Mouse (Mus musculus): ENCODE measurements at regions not wholly inside any gene's neighbourhood (a gene's known extent, or its start where the extent isn't known, plus 50 kb on each side); places are given as distances from the start of the nearest gene placed in this dataset.

DNA sequence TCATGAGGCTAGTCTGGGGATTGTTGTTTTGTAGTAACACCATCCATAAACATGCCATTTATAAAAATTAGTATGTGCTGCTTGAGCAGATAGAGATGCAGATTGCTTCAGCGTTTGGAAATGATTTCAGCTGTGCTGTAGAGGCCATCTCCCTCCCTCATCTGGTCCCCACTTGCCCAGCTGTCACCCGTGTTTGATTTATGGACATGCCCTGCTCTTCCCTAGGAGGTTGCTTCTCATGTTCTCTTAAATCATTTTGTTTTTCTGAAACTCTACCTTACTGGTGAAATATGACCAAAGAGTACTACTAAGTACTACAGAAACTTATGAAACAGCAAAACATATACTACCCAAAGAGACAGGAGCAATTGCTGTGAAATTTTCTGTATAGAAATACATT, 284.7 kb upstream of the N6amt1 start:
- Histone ChIP-seq H3K36me3 (replicated peaks) (no peaks in the 10 kb centered on the region), H3K4me3 (replicated peaks) (no peak overlapping the region), H3K27me3 (no peaks in the 10 kb centered on the region), H3K9ac (no peak overlapping the region), H3K4me2 (no peak overlapping the region), H3K27ac (replicated peaks) (no peak overlapping the region), H3K4me1 (replicated peaks) (no peaks in the 10 kb centered on the region), H3K9me3 (replicated peaks) (no peaks in the 10 kb centered on the region)
- no peak for ATAC-seq (ENCODE audit: insufficient read depth)
- WGBS (ENCODE audit: insufficient replicate concordance), result 33% methylated on average over 2 of the region's 2 CpGs

GRCm38 (mm10) chr16:87067981-87068380, 286.0 kb upstream of the N6amt1 start:
- WGBS (ENCODE audit: insufficient replicate concordance), result 46% methylated on average over 1 of the region's 1 CpGs
- ATAC-seq (ENCODE audit: insufficient read depth), result no peak
- no peaks in the 10 kb centered on the region for H3K9me3 ChIP-seq (replicated peaks)
- no peaks in the 10 kb centered on the region for H3K27me3 ChIP-seq
- H3K9ac ChIP-seq, result no peak overlapping the region
- no peaks in the 10 kb centered on the region for H3K4me1 ChIP-seq (replicated peaks)
- H3K36me3 ChIP-seq (replicated peaks), result no peaks in the 10 kb centered on the region
- no peak overlapping the region for H3K27ac ChIP-seq (replicated peaks)
- no peak overlapping the region for H3K4me3 ChIP-seq (replicated peaks)
- no peak overlapping the region for H3K4me2 ChIP-seq

DNA sequence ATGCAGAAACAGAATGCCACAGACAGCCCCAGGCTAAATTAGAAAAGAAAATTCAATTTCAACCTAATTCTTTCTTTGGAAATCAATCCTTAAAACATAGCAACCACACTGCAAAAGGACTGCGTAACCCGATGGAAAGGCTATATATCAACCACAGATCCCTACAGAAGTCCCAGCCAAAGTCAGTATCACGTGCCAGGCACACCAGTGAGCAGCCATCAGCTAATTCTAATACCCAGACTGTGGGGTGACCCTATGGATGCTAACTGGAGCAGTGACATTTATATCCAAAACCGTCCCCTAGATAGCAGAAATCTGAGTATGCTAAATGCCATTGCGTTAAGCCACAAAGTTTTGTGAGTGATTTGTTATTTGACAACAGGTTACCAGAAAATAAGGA, 286.5 kb upstream of the N6amt1 start:
- no peaks in the 10 kb centered on the region for H3K27me3 ChIP-seq
- ATAC-seq (ENCODE audit: insufficient read depth), result no peak
- H3K4me2 ChIP-seq, result no peak overlapping the region
- H3K27ac ChIP-seq (replicated peaks), result no peak overlapping the region
- no peaks in the 10 kb centered on the region for H3K36me3 ChIP-seq (replicated peaks)
- H3K9ac ChIP-seq, result no peak overlapping the region
- H3K9me3 ChIP-seq (replicated peaks), result no peaks in the 10 kb centered on the region
- WGBS (ENCODE audit: insufficient replicate concordance), result 63% methylated on average over 5 of the region's 5 CpGs
- no peak overlapping the region for H3K4me3 ChIP-seq (replicated peaks)
- H3K4me1 ChIP-seq (replicated peaks), result no peaks in the 10 kb centered on the region

GRCm38 (mm10) chr16:87060473-87060872, 293.5 kb upstream of the N6amt1 start:
- ATAC-seq (ENCODE audit: insufficient read depth), result no peak
- H3K27ac ChIP-seq (replicated peaks), result no peak overlapping the region
- no peaks in the 10 kb centered on the region for H3K27me3 ChIP-seq
- no peaks in the 10 kb centered on the region for H3K9me3 ChIP-seq (replicated peaks)
- H3K4me1 ChIP-seq (replicated peaks), result no peaks in the 10 kb centered on the region
- H3K9ac ChIP-seq, result no peak overlapping the region
- no peak overlapping the region for H3K4me2 ChIP-seq
- H3K36me3 ChIP-seq (replicated peaks), result no peaks in the 10 kb centered on the region
- no peak overlapping the region for H3K4me3 ChIP-seq (replicated peaks)
- WGBS (ENCODE audit: insufficient replicate concordance), result 68% methylated on average over 8 of the region's 8 CpGs

- Histone ChIP-seq H3K4me2 (no peak overlapping the region), H3K27ac (replicated peaks) (no peak overlapping the region), H3K36me3 (replicated peaks) (no peaks in the 10 kb centered on the region), H3K4me1 (replicated peaks) (no peaks in the 10 kb centered on the region), H3K9me3 (replicated peaks) (no peaks in the 10 kb centered on the region), H3K4me3 (replicated peaks) (no peak overlapping the region), H3K27me3 (no peaks in the 10 kb centered on the region), H3K9ac (no peak overlapping the region)
- 32% methylated on average over 8 of the region's 8 CpGs for WGBS (ENCODE audit: insufficient replicate concordance)
- ATAC-seq (ENCODE audit: insufficient read depth), result no peak
Observed at GRCm38 (mm10) chr16:87049741-87050383, 304.1 kb upstream of the N6amt1 start.

- no peak overlapping the region for H3K4me3 ChIP-seq (replicated peaks)
- no peaks in the 10 kb centered on the region for H3K36me3 ChIP-seq (replicated peaks)
- no peaks in the 10 kb centered on the region for H3K9me3 ChIP-seq (replicated peaks)
- no peak overlapping the region for H3K9ac ChIP-seq
- no peaks in the 10 kb centered on the region for H3K27me3 ChIP-seq
- H3K4me2 ChIP-seq, result no peak overlapping the region
- no peaks in the 10 kb centered on the region for H3K4me1 ChIP-seq (replicated peaks)
- WGBS (ENCODE audit: insufficient replicate concordance), result 54% methylated on average over 5 of the region's 5 CpGs
- ATAC-seq (ENCODE audit: insufficient read depth), result no peak
- H3K27ac ChIP-seq (replicated peaks), result no peak overlapping the region
Observed at GRCm38 (mm10) chr16:87044773-87045561, 309.0 kb upstream of the N6amt1 start.

DNA sequence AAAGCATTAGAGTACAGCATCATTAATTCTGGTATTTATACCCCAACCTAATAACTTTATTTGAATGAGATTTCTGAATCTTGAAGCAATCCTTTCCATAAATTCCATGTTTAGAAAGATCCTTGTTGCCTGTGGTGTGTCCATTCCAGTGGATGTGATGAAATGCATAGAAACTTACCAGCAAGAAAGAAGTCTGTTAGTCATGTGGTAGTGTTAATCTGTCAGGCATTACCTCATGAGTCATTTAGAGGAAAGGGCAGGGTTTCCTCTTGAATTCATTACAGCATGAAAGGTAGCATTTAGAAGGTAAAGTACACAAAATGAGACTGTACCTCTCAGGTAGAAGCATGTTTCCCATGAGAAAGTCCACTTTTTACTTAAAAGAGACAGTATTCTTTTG, 310.3 kb upstream of the N6amt1 start:
- Histone ChIP-seq H3K9ac (no peak overlapping the region), H3K4me1 (replicated peaks) (no peaks in the 10 kb centered on the region), H3K4me2 (no peak overlapping the region), H3K9me3 (replicated peaks) (no peaks in the 10 kb centered on the region), H3K4me3 (replicated peaks) (no peak overlapping the region), H3K27me3 (no peaks in the 10 kb centered on the region), H3K36me3 (replicated peaks) (no peaks in the 10 kb centered on the region), H3K27ac (replicated peaks) (no peak overlapping the region)
- ATAC-seq (ENCODE audit: insufficient read depth), result no peak

DNA sequence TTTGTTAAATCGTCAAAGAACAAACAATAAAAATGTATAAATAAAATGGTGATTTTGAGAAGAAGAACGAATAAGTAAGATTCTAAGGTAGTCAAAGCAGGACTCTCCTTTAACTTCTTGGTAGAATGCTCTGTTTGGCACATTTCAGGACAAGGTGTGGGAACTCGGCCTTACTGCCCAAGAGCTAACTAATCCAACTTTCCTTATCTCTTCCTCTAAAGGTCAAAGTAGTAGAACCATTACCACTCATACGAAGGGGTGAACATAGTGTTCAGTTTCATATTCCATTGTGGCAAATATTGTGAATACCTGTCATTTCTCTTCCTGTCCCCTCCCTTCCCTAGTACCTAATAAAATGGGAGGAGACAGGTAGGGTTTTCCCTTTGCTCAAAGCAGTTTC, 313.6 kb upstream of the N6amt1 start:
- no peak overlapping the region for H3K4me3 ChIP-seq (replicated peaks)
- no peak overlapping the region for H3K4me2 ChIP-seq
- H3K36me3 ChIP-seq (replicated peaks), result no peaks in the 10 kb centered on the region
- H3K27me3 ChIP-seq, result no peaks in the 10 kb centered on the region
- no peak overlapping the region for H3K27ac ChIP-seq (replicated peaks)
- 46% methylated on average over 4 of the region's 4 CpGs for WGBS (ENCODE audit: insufficient replicate concordance)
- no peaks in the 10 kb centered on the region for H3K4me1 ChIP-seq (replicated peaks)
- ATAC-seq (ENCODE audit: insufficient read depth), result no peak
- no peaks in the 10 kb centered on the region for H3K9me3 ChIP-seq (replicated peaks)
- no peak overlapping the region for H3K9ac ChIP-seq

GRCm38 (mm10) chr16:87039861-87040260, 314.1 kb upstream of the N6amt1 start:
- no peaks in the 10 kb centered on the region for H3K4me1 ChIP-seq (replicated peaks)
- no peak overlapping the region for H3K4me3 ChIP-seq (replicated peaks)
- ATAC-seq (ENCODE audit: insufficient read depth), result no peak
- H3K9ac ChIP-seq, result no peak overlapping the region
- no peaks in the 10 kb centered on the region for H3K27me3 ChIP-seq
- no peak overlapping the region for H3K27ac ChIP-seq (replicated peaks)
- H3K9me3 ChIP-seq (replicated peaks), result no peaks in the 10 kb centered on the region
- H3K36me3 ChIP-seq (replicated peaks), result no peaks in the 10 kb centered on the region
- WGBS (ENCODE audit: insufficient replicate concordance), result 44% methylated on average over 1 of the region's 1 CpGs
- no peak overlapping the region for H3K4me2 ChIP-seq

- H3K9me3 ChIP-seq (replicated peaks), result no peaks in the 10 kb centered on the region
- H3K27me3 ChIP-seq, result no peaks in the 10 kb centered on the region
- ATAC-seq (ENCODE audit: insufficient read depth), result no peak
- no peaks in the 10 kb centered on the region for H3K4me1 ChIP-seq (replicated peaks)
- no peaks in the 10 kb centered on the region for H3K36me3 ChIP-seq (replicated peaks)
- no peak overlapping the region for H3K27ac ChIP-seq (replicated peaks)
- no peak overlapping the region for H3K4me2 ChIP-seq
- H3K9ac ChIP-seq, result no peak overlapping the region
- WGBS (ENCODE audit: insufficient replicate concordance), result 62% methylated on average over 6 of the region's 6 CpGs
- no peak overlapping the region for H3K4me3 ChIP-seq (replicated peaks)
Observed at GRCm38 (mm10) chr16:87037061-87037460, 316.9 kb upstream of the N6amt1 start.

- Histone ChIP-seq H3K4me2 (no peak overlapping the region), H3K4me3 (replicated peaks) (no peak overlapping the region), H3K27ac (replicated peaks) (no peak overlapping the region), H3K4me1 (replicated peaks) (no peaks in the 10 kb centered on the region), H3K27me3 (no peaks in the 10 kb centered on the region), H3K36me3 (replicated peaks) (no peaks in the 10 kb centered on the region), H3K9ac (no peak overlapping the region), H3K9me3 (replicated peaks) (no peaks in the 10 kb centered on the region)
- no peak for ATAC-seq (ENCODE audit: insufficient read depth)
- WGBS (ENCODE audit: insufficient replicate concordance), result 37% methylated on average over 3 of the region's 3 CpGs
Observed at GRCm38 (mm10) chr16:87031836-87032235, 322.1 kb upstream of the N6amt1 start.
